Mouse (Mus musculus): ENCODE results near the gene 1700088E04Rik. TPM values are rescaled to one million over a fixed set of nuclear protein-coding genes. Genes with fewer than 3 reads are reported as not detected.
A peak's percentile ranks its signal among the peaks of the same experiment; 100 is the strongest.

The 1700088E04Rik gene
- polyA plus RNA-seq (2012; rRNA removed), result 15.0 and 18.6 TPM in 2 replicates

- peak; percentile 88 to 98 for DNase-seq (ENCODE audit: extremely low spot score in 1 of 2, low spot score in 1 of 2)
These were observed at the start of gene 1700088E04Rik, which contains the start of gene Polr2f for GRCm38 (mm10) chr15:79140866-79141565. TSS of gene 1700088E04Rik (minus strand) at chr15:79141253. TSS of gene Polr2f (plus strand) at chr15:79141009.

DNA sequence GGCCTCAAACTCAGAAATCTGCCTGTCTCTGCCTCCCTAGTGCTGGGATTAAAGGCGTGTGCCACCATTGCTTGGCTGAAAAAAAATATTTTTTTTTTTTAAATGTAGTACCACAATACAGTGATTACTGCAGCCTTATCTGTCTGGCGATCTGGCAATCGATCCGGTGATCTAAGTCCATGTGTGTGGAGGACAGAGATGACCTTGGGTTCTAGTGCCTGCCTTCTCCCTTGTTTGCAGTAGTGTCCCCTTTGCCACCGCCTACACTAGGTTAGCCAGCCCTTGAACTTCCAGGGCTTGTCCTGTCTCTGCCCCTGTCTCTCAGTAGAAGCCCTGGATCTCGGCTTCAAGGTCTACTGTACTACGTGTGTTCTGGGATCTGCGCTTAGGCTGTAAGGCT is 46.8 kb upstream of the 1700088E04Rik start:
- DNase-seq (ENCODE audit: extremely low spot score in 1 of 2, low spot score in 1 of 2), result no peak

GRCm38 (mm10) chr15:79185213-79185612 is 44.2 kb upstream of the 1700088E04Rik start:
- no peak for DNase-seq (ENCODE audit: extremely low spot score in 1 of 2, low spot score in 1 of 2)

- DNase-seq (ENCODE audit: extremely low spot score in 1 of 2, low spot score in 1 of 2), result no peak
These were observed 35.9 kb upstream of the 1700088E04Rik start for GRCm38 (mm10) chr15:79176905-79177304.

DNA sequence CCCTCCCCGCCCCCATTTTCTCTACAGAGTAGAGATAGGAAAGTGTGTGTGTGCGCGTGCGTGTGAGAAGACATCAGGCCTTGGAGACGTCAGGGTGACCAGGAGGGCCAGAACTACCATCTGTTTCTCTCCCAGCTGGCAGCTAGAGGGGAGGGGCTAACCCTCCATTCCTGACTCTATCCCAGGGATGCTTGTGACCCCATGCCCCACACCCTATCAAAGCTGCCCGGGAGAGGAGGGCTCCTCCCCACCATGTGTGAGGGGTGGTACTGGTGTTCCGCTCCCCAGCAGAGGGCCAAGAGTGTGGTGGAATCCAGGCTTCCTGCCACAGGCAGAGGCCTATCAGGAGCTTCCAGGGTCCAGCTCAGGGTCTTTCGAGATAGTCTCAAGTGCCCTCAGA is 25.7 kb upstream of the 1700088E04Rik start:
- no peak for DNase-seq (ENCODE audit: extremely low spot score in 1 of 2, low spot score in 1 of 2)

DNA sequence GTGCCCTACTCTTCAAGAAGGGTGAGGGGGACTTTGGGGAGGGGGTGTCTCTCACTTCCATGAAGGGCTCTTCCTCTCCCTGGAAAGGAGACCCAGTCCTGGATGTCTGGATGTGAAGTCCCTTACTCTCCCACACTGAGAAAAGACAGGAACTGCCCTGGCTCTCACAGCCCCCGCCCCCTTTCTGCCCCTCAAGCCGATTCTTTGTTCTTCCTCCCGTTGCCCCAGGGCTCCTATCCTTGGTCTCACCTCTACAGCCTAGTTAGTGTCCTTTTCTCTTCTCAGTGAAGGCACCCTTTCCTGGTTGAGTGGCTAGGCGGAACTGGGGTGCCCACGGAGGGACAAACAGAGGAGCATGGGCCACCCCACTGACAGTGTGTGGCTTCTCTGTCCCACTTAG is 24.1 kb upstream of the 1700088E04Rik start, which contains the start of gene Sox10:
Gene Sox10, minus strand, starts transcription at position 101 of the 400 bp plus-strand sequence.
- no peak for DNase-seq (ENCODE audit: extremely low spot score in 1 of 2, low spot score in 1 of 2)

GRCm38 (mm10) chr15:79164251-79164650 is 23.2 kb upstream of the 1700088E04Rik start:
- DNase-seq (ENCODE audit: extremely low spot score in 1 of 2, low spot score in 1 of 2), result no peak

GRCm38 (mm10) chr15:79162822-79163221 is 21.8 kb upstream of the 1700088E04Rik start:
- no peak for DNase-seq (ENCODE audit: extremely low spot score in 1 of 2, low spot score in 1 of 2)

DNA sequence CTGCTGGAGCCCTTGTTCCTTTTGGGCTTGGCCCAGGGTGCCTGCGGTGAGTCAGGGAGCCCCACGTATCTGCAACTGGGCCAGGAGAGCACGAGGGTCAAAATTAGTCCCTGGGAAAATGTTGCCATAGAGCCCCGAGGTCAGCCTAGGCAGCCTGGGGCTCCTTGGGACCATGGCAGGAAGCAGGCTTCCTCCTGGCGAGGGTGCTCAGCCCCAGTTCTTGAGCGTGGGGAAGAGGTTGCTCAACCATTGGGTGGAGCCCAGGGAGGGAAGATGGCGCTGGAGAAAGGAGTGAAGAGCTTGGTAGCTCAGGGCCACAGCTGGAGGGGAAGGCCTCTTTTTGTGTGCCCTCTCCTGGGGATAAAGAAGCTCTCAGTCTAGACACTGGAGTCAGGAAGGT is 21.2 kb upstream of the 1700088E04Rik start:
- DNase-seq (ENCODE audit: extremely low spot score in 1 of 2, low spot score in 1 of 2), result no peak

GRCm38 (mm10) chr15:79155572-79155971 is 14.5 kb upstream of the 1700088E04Rik start:
- DNase-seq (ENCODE audit: extremely low spot score in 1 of 2, low spot score in 1 of 2), result no peak

DNA sequence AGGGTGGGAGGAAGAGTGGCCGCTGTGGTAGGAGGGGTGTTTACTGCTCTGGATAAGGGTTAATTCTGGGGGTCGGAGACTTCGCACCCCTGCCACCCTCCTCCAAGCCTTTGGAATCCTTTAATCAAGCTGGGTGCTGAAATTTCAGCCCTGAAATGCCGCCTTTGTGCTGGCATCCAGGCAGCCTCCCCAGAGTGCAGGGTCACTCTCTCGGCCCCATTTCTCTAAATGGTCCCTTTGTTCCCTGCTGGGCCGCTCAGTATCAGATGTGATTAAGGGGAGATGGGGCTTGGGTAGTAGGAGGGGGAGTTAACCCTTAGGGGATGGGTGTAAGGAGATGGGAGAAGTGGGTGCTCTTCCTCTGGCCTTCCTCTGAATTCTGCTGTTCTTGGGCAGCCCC is 11.7 kb upstream of the 1700088E04Rik start:
- DNase-seq (ENCODE audit: extremely low spot score in 1 of 2, low spot score in 1 of 2), result no peak

- DNase-seq (ENCODE audit: extremely low spot score in 1 of 2, low spot score in 1 of 2), result no peak
These were observed 10.8 kb upstream of the 1700088E04Rik start for GRCm38 (mm10) chr15:79151881-79152280.

DNA sequence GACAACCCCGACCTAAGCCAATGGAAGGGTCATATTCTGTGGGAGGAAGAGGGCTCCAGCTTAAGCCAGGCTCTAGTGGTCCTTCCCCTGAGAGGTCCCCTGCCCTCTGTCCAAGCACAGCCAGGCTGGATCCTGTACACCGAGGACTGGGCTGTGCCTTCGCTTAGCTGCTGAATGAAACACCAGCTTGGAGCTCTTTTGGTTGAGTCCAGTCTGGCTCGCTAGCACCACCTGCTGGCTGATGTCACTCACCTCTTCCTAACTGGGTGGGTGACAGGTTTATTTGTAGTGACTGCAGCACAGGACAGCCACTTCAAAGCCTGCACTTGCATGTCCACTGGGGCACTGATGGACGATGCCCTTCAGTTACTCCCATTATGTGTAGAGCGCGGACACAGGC is 7.5 kb upstream of the 1700088E04Rik start:
- peak in 1 of 2 experiments; percentile 87 for DNase-seq (ENCODE audit: extremely low spot score in 1 of 2, low spot score in 1 of 2)

- DNase-seq (ENCODE audit: extremely low spot score in 1 of 2, low spot score in 1 of 2), result no peak
These were observed 4.5 kb upstream of the 1700088E04Rik start for GRCm38 (mm10) chr15:79145522-79145921.

DNA sequence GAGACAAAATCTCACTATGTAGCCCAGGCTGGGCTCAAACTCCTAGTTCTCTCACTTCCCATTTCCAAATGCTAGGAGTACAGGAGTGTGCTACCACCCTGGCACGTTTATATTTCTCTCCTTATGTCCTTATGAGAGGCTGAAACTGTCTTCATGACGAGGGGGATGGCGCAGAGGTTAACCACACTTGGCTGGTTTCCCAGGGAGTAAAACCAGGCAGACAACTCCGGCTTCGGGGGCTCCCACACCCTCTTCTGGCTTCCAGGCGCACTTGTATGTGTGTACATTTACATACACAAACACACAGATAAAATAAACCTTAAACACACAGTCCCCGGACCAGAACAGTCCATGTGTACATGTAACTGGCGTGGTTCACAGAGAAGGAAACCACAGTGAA is 3.0 kb upstream of the 1700088E04Rik start:
- no peak for DNase-seq (ENCODE audit: extremely low spot score in 1 of 2, low spot score in 1 of 2)

DNA sequence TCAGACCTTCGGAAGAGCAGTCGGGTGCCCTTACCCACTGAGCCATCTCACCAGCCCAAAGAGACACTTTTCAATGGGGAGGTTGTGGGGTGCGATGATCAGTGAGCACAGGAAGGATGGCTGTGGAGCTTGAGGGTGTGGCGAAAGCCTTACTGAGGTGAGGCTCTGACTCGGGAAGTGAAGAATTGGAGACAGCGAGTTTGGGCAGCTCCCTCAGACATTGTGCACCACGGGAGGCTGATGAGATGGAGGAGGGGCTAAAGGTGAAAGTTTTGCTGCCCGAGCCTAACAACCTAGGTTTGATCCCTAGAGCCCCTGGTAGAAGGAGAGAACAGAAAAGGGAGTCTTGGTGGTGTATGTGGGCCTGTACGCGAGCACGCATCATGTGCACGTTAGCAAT is 2.3 kb upstream of the 1700088E04Rik start:
- no peak for DNase-seq (ENCODE audit: extremely low spot score in 1 of 2, low spot score in 1 of 2)

GRCm38 (mm10) chr15:79141566-79141917 is 489 bp upstream of the 1700088E04Rik start:
- no peak for DNase-seq (ENCODE audit: extremely low spot score in 1 of 2, low spot score in 1 of 2)

DNA sequence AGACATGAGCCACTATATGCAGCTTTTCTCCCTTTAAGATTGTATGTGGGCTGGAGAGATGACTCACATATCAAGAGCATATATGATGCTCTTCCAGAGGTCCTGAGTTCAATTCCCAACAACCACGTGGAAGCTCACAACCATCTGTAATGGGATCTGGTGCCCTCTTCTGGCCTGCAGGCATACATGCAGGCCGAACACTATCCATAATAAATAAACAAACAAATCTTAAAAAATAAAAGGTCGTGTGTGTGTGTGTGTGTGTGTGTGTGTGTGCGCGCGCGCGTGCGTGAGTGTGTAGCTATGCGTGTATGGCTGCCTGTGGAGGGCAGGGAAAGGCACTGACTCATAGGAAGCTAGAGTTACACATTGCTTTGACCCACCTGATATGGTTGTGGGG is 1.4 kb downstream of the 1700088E04Rik start:
- DNase-seq (ENCODE audit: extremely low spot score in 1 of 2, low spot score in 1 of 2), result no peak

GRCm38 (mm10) chr15:79135783-79136575 is 5.1 kb downstream of the 1700088E04Rik start:
- no peak for DNase-seq (ENCODE audit: extremely low spot score in 1 of 2, low spot score in 1 of 2)

GRCm38 (mm10) chr15:79135332-79135731 is 5.7 kb downstream of the 1700088E04Rik start:
- no peak for DNase-seq (ENCODE audit: extremely low spot score in 1 of 2, low spot score in 1 of 2)

DNA sequence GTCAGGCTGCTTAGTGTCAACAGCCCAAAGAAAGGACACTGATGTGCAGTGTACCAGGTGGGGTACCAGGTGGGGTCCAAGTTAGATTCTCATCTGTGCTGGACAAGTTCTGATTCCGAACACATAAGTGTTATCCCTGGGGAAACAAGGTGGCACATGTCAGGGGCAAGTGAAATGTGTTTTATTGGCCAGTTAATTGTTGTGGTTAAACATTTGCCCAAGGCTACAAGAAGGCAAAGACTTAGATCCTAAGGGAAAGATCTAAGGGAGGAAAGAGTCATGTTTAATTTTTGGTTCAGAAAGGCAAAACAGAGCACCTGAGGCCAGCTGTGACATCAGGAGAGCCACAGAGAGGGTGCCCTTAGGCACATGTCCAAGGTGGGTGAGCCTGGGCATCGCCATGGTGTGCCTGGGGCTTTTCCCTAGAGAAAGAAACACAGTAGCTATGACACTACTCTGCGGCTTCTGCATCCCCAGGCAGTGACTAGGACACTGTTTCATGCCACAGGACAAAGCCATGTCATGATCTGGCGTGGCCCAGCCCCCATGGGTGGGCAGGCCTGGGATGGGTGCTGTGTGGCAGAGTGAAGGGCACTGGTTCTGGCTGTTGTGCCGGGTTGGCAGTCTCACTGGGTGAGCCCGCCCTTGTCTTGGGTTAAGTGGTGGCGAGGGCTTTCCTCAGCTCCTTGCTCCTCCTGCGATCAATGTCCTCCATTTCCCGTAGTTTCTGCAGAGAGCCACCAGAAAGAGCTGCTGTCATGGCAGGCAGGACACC is 6.4 kb downstream of the 1700088E04Rik start:
- DNase-seq (ENCODE audit: extremely low spot score in 1 of 2, low spot score in 1 of 2), result no peak

Data from frontal cortex, adult 2 months (tissue).